Mouse (Mus musculus): ENCODE measurements around the gene Tanc2.

- TF ChIP-seq CTCF (IDR thresholded peaks at IDR 0.05; ENCODE audit: insufficient read depth, low read length) (no peak), POLR2A (IDR thresholded peaks at IDR 0.05; ENCODE audit: borderline replicate concordance, extremely low read depth, low read depth, low read length) (no peak)
Measured at GRCm38 (mm10) chr11:105855504-105855903, 265.7 kb downstream of the Tanc2 start.

Data from lung, adult 2 months (tissue).